Mouse (Mus musculus) adrenal gland, postnatal 14 days (tissue): ENCODE measurements at regions not wholly inside any gene's neighbourhood (a gene's known extent, or its start where the extent isn't known, plus 50 kb on each side); places are given as distances from the start of the nearest gene placed in this dataset.

Experiments
- DNase-seq: peaks from one replicate; pipeline ENCODE4 v3.0.0; 2021; ENCODE audit warnings: mixed read lengths

GRCm38 (mm10) chr10:43750401-43750800, 151.1 kb downstream of the Qrsl1 start:
- no peak for DNase-seq

- DNase-seq: no peak
Observed at GRCm38 (mm10) chr10:43750854-43751253, 150.7 kb downstream of the Qrsl1 start.

- DNase-seq: peak; percentile 71
Observed at GRCm38 (mm10) chr10:43751881-43752675, 149.5 kb downstream of the Qrsl1 start.

GRCm38 (mm10) chr10:43756881-43757565, 144.5 kb downstream of the Qrsl1 start:
- no peak for DNase-seq

- DNase-seq: peak; percentile 48
Observed at GRCm38 (mm10) chr10:43758124-43759025, 143.2 kb downstream of the Qrsl1 start.

GRCm38 (mm10) chr10:43759186-43759905, 142.2 kb downstream of the Qrsl1 start:
- no peak for DNase-seq

- DNase-seq: no peak
Observed at GRCm38 (mm10) chr10:43759906-43760281, 141.7 kb downstream of the Qrsl1 start.

GRCm38 (mm10) chr10:43761979-43762570, 139.5 kb downstream of the Qrsl1 start:
- no peak for DNase-seq

GRCm38 (mm10) chr10:43764581-43764980, 137.0 kb downstream of the Qrsl1 start:
- no peak for DNase-seq

- DNase-seq: no peak
Observed at GRCm38 (mm10) chr10:43765275-43765674, 136.3 kb downstream of the Qrsl1 start.

GRCm38 (mm10) chr10:43765829-43766486, 135.6 kb downstream of the Qrsl1 start:
- no peak for DNase-seq

- no peak for DNase-seq
Observed at GRCm38 (mm10) chr10:43767961-43768726, 133.4 kb downstream of the Qrsl1 start.

- no peak for DNase-seq
Observed at GRCm38 (mm10) chr10:43769026-43769425, 132.5 kb downstream of the Qrsl1 start.

GRCm38 (mm10) chr10:43775807-43776206, 125.7 kb downstream of the Qrsl1 start:
- DNase-seq: no peak

- DNase-seq: no peak
Observed at GRCm38 (mm10) chr10:43777612-43778600, 123.6 kb downstream of the Qrsl1 start.

- DNase-seq: no peak
Observed at GRCm38 (mm10) chr10:43780571-43780970, 121.0 kb downstream of the Qrsl1 start.

GRCm38 (mm10) chr10:43783304-43783703, 118.2 kb downstream of the Qrsl1 start:
- DNase-seq: no peak

GRCm38 (mm10) chr10:43790780-43791179, 110.8 kb downstream of the Qrsl1 start:
- no peak for DNase-seq

GRCm38 (mm10) chr10:43791525-43792021, 110.0 kb downstream of the Qrsl1 start:
- DNase-seq: no peak
